Mouse (Mus musculus): ENCODE data around the gene B3gnt2.

B3gnt2 gene

DNA sequence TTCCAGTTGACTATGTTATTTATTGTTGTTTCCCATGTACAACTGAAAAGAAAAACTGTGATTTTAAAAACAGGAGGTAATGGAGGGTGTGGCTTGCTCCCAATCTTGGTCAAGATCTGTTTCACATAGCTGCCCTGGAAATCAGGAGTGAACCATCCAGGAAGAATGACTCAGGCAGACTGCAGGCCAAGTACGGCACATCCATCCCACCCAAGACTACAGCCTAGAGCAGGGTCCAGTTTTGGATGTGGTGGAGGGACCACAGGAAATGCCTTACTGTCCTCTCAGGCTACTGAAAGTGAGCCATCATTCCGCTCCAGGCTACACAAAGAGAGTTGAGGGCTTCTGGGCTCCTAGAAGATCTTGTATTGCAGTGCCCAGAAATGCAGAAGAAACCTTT, 80.0 kb downstream of the B3gnt2 start:
- intact Hi-C loops (cut with DNase I): no loop called here

DNA sequence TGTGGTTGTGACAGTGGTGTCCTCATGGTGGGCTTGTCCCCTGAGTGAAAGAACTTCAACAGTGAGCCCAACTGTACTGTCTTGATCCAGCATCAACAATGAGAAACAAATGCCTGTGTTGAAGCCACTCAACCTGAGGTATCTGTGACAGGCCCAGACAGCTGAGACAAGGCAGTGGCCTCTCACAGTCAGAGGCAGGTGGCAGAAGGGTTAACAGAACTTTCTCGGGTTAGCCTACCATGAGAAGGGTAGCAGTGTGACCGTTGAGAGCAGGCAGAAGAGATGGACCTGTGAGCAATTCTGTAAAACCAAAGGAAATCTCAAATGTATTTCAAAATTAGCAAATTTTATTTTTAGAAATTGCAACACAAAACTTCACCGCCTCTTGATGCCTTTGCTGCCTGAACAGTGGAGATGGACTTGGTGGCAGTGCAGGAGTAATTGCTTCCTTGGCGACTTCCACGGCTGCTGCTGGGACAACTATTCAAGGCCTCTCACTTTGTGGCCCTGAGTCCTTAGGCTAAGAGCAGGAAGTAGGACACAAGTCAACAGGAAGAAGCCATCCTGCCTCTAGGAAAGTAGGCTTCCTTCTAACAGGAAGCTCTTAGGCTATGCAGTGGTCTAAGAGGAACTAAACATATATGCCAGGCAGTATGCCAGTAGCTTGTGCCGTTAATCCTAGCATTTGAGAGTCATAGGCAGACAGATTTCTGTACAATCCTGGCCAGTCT, 80.8 kb downstream of the B3gnt2 start:
- intact Hi-C loops (cut with DNase I): loop anchor here (5.0 kb wide), 1 partner anchor 77 kb away; no protein-coding TSS in a partner anchor

- intact Hi-C loops (cut with DNase I): loop anchor here (5.0 kb wide), 1 partner anchor 79 kb away; no protein-coding TSS in a partner anchor
These were observed 82.2 kb downstream of the B3gnt2 start for GRCm38 (mm10) chr11:22778596-22778995.

GRCm38 (mm10) chr11:22777531-22777930, 83.2 kb downstream of the B3gnt2 start:
- intact Hi-C loops (cut with DNase I): loop anchor here (5.0 kb wide), 1 partner anchor 80 kb away; no protein-coding TSS in a partner anchor

- intact Hi-C loops (cut with DNase I): loop anchor here (5.0 kb wide), 1 partner anchor 82 kb away; no protein-coding TSS in a partner anchor
These were observed 85.9 kb downstream of the B3gnt2 start for GRCm38 (mm10) chr11:22774821-22775220.

- intact Hi-C loops (cut with DNase I): loop anchor here (10.0 kb wide), 1 partner anchor 131 kb away; no protein-coding TSS in a partner anchor
These were observed 94.5 kb downstream of the B3gnt2 start for GRCm38 (mm10) chr11:22766238-22766637.

DNA sequence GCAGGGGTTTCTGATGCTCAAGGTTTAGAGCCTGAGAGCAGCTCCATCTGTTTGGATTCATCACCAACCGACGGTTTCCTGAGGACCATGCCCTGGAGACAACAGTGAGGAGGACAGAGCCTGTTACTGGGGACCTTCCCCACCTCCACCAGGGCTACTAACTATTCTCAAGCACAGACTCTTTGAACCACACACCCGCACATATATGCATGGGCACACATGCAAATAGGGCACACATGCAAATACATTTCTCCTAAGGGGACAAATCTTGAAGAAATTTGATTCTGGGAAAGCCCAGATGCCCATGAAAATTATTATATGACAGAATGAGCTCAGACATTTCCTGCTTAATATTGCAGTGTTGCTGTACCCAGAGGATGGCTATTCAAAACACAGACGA, 95.3 kb downstream of the B3gnt2 start:
- intact Hi-C loops (cut with DNase I): loop anchor here (10.0 kb wide), 1 partner anchor 131 kb away; no protein-coding TSS in a partner anchor

- intact Hi-C loops (cut with DNase I): loop anchor here (10.0 kb wide), 1 partner anchor 129 kb away; no protein-coding TSS in a partner anchor
These were observed 97.0 kb downstream of the B3gnt2 start for GRCm38 (mm10) chr11:22763556-22764295.

GRCm38 (mm10) chr11:22763055-22763454, 97.7 kb downstream of the B3gnt2 start:
- intact Hi-C loops (cut with DNase I): loop anchor here (10.0 kb wide), 1 partner anchor 128 kb away; no protein-coding TSS in a partner anchor

- intact Hi-C loops (cut with DNase I): loop anchor here (10.0 kb wide), 1 partner anchor 128 kb away; no protein-coding TSS in a partner anchor
These were observed 98.4 kb downstream of the B3gnt2 start for GRCm38 (mm10) chr11:22762236-22762927.

GRCm38 (mm10) chr11:22759783-22760182, 101.0 kb downstream of the B3gnt2 start:
- intact Hi-C loops (cut with DNase I): loop anchor here (10.0 kb wide), 2 partner anchors 65 to 125 kb away; no protein-coding TSS in a partner anchor

DNA sequence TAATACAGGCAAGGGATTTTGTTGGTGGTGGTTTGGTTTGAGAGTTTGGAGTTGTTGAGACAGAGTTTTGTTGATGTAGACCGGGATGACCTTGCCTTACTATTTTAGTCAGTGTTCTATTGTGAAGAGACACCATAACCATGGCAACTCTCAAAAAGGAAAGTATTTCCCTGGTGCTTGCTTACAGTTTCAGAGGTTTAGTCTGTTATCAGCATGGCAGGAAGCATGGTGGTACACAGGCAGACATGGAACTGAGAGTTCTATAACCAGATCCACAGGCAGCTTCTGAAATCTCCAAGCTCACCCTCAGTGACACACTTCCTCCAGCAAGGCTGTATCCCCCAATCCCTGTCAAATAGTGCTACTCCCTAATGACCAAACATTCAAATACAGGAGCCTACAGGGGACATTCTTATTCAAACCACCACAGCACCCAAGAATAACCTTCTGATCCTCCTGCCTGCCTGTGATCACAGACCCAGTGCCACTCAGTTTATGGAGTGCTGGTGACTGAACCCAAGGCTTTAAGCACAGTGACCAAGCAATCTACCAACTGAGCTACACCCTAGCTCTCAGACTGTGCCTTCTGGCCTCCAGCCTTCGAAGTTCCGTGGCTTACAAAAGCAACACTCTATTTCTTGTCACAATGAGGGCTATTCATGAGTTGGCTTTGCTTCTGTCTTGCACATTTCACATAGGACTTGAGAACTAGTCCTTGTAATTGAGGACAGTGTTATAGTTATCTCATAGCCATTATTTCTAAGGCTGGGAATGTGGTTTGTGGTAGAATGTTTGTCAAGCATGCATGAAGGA, 104.4 kb downstream of the B3gnt2 start:
- intact Hi-C loops (cut with DNase I): loop anchor here (10.0 kb wide), 1 partner anchor 68 kb away; no protein-coding TSS in a partner anchor

DNA sequence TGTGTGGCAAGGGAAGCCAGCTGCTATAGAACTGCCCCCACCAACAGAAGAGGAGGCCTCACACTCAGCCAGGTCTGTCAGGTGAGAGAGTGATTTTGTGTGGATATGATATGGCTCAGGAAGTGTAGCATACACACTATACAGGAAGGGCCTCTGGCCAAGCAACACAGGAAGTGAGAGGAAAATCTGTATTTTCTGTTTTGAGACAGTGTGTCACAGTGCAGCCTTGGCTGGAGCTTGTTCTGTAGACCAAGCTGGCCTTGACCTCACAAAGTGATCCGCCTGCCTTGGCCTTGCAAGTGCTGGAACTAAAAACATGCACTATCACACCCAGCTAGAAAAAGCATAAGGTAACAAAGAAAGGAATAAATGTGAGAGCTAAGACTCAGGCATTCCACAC, 105.6 kb downstream of the B3gnt2 start:
- intact Hi-C loops (cut with DNase I): loop anchor here (10.0 kb wide), 1 partner anchor 70 kb away; no protein-coding TSS in a partner anchor

DNA sequence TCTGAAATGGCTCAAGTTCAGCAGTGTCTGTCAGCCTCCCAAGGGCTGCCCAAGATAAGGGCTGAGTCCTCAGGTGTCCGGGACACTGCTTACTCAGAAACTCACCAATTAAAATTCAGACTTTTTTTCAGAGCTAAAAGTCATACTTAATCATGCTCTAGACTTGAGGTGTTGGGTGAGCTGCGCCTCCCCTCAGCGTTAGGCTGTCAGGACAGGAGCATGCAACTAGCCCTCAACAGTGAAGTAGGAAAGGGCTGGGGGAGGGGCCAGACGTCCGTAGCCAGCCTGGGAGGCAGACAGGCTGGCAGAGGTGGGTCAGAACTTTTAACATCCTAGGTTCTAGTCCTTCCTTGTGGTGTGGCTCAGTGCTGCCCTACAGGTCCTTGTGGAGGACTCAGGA, 108.2 kb downstream of the B3gnt2 start:
- intact Hi-C loops (cut with DNase I): loop anchor here (10.0 kb wide), 1 partner anchor 72 kb away; no protein-coding TSS in a partner anchor

DNA sequence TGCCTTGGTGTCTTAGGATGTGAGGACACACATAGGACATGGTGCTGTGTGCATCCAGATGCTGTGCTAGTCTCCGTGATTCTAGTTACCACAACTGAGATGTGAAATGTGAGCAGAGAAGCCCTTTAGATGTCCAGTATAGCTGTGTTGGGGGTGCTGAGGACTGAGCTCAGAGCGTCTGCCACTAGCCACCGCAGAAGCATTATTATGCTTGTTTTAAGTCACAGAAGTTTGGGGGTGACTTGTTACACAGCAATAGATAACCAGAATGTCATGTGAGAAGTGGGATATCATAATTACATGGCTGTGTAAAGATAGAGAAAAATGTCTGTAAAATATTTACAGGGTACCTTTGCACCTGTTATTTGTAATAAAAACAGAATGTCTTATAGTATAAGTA, 109.2 kb downstream of the B3gnt2 start:
- intact Hi-C loops (cut with DNase I): loop anchor here (10.0 kb wide), 1 partner anchor 73 kb away; no protein-coding TSS in a partner anchor

GRCm38 (mm10) chr11:22747406-22747805, 113.4 kb downstream of the B3gnt2 start:
- intact Hi-C loops (cut with DNase I): no loop called here

DNA sequence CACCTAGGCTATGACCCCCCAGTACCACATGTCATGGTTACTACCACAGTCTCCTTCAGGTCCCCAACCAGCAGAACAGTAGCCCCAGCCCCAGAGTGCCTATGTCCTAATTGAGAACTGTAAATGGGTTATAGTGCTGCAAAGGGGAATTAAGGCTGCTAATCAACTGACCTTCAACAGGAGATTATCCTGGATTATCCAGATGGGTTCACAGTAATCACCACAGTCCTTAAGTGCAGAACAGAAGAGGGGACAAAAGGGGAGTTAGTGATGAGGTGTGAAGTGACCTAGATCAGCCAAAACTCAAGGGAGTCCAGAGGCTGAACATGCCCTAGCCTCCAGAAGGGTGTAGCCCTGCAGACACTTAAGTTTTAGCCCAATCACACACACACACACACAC, 115.4 kb downstream of the B3gnt2 start:
- intact Hi-C loops (cut with DNase I): no loop called here

DNA sequence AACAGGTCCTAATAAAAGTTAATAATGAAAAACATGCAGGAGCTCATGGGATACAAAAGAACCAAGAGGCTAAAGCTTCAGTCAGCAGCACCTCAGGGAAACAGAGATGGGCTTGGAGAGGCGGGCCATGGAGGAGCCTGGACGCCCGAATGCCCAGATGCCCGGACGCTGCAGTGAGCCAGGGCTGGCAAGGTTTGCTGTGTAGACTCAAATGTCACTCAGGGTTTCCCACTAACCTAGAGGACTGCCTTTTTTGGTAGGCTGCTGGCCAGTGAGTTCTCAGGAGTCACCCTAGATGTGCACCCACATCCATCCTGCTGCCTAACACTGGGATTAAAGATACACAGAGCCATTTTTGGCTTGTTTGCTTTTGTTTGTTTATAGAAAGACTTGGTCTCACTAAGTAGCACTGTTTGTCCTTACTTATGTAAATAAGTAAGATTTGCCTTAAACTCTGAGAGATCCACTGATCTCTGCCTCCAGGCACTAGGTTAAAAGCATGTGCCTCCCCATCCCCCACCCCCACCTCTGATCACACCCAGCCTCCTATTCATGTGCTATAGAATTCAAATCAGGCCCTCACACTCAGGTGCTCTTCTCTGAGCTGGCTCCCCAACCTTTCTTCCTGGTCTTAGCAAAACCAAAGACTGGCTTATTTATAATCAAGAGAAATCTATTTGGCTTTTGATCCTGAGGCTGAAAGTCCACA, 117.0 kb downstream of the B3gnt2 start:
- intact Hi-C loops (cut with DNase I): no loop called here

- intact Hi-C loops (cut with DNase I): no loop called here
These were observed 118.6 kb downstream of the B3gnt2 start for GRCm38 (mm10) chr11:22741998-22742626.
